Mouse (Mus musculus): Measurements from ENCODE around the gene Cd80.

DNA sequence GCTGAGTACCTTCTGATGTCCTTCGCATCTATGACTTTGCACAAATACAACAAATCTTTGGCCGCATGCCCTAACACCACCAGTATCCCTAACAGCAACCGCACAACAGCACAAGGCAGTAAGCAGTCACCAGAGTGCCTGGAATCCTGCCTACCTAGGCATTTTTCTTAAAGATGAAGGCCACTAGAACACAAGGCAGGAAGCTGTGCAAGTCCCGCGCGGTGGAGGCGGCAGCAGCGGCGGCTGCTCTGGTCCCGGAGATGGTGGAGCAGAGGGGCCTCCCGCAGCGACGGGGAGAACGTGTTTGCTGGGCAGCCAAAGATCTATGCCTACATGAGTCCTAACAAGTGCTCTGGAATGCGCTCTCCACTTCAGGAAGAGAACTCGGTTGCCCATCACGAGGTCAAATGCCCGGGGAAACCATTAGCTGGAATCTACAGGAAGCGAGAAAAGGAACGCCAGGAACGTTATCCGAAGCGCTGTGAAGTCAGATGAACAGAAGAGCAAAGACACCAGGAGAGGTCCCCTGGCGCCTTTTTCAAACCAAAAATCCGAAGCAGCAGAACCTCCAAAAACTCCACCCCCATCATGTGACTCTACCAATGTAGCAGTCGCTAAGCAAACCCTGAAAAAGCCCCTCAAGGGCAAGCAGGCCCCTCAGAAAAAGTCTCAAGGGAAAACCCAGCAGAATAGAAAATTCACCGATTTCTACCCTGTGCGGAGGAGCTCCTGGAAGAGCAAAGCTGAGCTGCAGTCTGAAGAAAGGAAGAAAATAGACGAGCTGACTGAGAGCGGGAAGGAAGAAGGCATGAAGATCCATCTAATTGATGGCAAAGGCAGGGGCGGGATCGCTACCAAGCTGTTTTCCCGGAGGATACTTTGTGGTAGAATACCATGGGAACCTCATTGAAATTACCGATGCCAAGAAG is 21.2 kb downstream of the Cd80 start:
- no peak for TF ChIP-seq GATA1 (IDR thresholded peaks at IDR 0.05; ENCODE audit: borderline replicate concordance, low read length)
- no peak for TF ChIP-seq FLI1 (IDR thresholded peaks at IDR 0.05; ENCODE audit: low read length)
